23 mouse cellular contexts compared by ENCODE assay signal in the genomic region with DNA sequence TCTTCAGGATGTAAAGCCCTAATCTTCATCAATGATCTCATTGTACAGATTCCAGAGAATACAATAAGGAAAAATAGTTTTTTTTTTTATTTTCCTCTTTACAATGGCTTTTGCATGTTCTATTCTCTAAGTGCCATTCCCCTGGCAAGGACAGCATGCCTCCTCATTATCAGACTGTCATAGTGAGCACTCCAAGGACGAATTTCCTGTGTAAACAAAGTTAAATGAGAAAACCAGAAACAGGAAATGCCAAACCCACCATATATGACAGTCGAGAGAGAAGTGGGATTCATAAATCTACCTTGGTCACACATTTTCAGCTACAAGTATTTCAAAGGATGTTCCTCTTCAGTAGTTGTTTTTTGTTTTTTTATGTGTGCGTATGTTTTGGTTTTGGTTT. TPM values are rescaled to one million over a fixed set of nuclear protein-coding genes. Genes with fewer than 3 reads are reported as not detected.
DNase-seq lines count a peak whose midpoint lies in the region; ATAC-seq lines count a peak whose summit lies in the region.
"Had no signal": no experiment of that assay in that cellular context is flagged by ENCODE, and none has a peak within 500 bp of the region (broad histone marks: within the 10 kb centered on the region; RNA-seq: fewer than 3 reads in every experiment).

No protein-coding gene starts in this region.

- no peaks in the 10 kb centered on the region for H3K4me1 ChIP-seq in heart, embryonic 12.5 days (replicated peaks)
- peaks cover 6% of the 10 kb centered on the region for H3K4me1 ChIP-seq in brown adipose tissue, adult 24 weeks (ENCODE audit: control insufficient read depth, insufficient read depth, insufficient read length, low read length)
- H3K4me1 ChIP-seq in hindbrain, embryonic 16.5 days (ENCODE audit: control insufficient read depth, insufficient read depth, low read depth, low read length): no peaks in the 10 kb centered on the region
- H3K4me1 ChIP-seq: forebrain, embryonic 10.5 days; forebrain, embryonic 13.5 days; heart, embryonic 15.5 days; hindbrain, embryonic 12.5 days; hindbrain, embryonic 15.5 days had no signal

- no peak for ATAC-seq in heart, embryonic 12.5 days (ENCODE audit: insufficient number of reproducible peaks, low FRiP score)
- ATAC-seq in CD4-positive, CD25-positive, alpha-beta regulatory T cell, adult 4 months: peak; percentile 22
- ATAC-seq in hindbrain, embryonic 16.5 days: no peak
- ATAC-seq: activated CD4-positive, CD25-positive, alpha-beta regulatory T cell, adult 4 months; forebrain, embryonic 13.5 days; forebrain, embryonic 16.5 days; intestine, embryonic 16.5 days had no signal

- DNase-seq in heart, adult 11 months: peak; percentile 89
- peak; percentile 57 for DNase-seq in heart, adult 8-10 months (ENCODE audit: low spot score)
- DNase-seq in heart, postnatal 4 days: no peak
- DNase-seq in urinary bladder, postnatal 36 days (ENCODE audit: low spot score in 2 of 2): no peak
- DNase-seq: adrenal gland, postnatal 36 days; cerebellum, adult 11 months; cerebellum, adult 2 months; cerebellum, adult 9-11 months; cerebellum, postnatal 25 days; kidney, adult 8-10 months had no signal

- no peaks in the 10 kb centered on the region for H3K27me3 ChIP-seq in heart, embryonic 12.5 days (replicated peaks)
- H3K27me3 ChIP-seq in hindbrain, embryonic 16.5 days (replicated peaks; ENCODE audit: control insufficient read depth, insufficient read depth, low read length): no peaks in the 10 kb centered on the region
- H3K27me3 ChIP-seq: forebrain, embryonic 13.5 days; heart, embryonic 15.5 days; hindbrain, embryonic 12.5 days; hindbrain, embryonic 15.5 days had no signal

- H3K9me3 ChIP-seq in heart, embryonic 12.5 days (replicated peaks): no peaks in the 10 kb centered on the region
- no peaks in the 10 kb centered on the region for H3K9me3 ChIP-seq in hindbrain, embryonic 16.5 days (ENCODE audit: control insufficient read depth, low read length)
- H3K9me3 ChIP-seq: forebrain, embryonic 10.5 days; forebrain, embryonic 13.5 days; heart, embryonic 15.5 days; hindbrain, embryonic 12.5 days; hindbrain, embryonic 15.5 days had no signal

- WGBS in heart, embryonic 12.5 days: 61% methylated on average over 3 of the region's 3 CpGs
- 68% methylated on average over 3 of the region's 3 CpGs for WGBS in hindbrain, embryonic 16.5 days

- H3K4me2 ChIP-seq in heart, embryonic 12.5 days: no peak overlapping the region
- H3K4me2 ChIP-seq in hindbrain, embryonic 16.5 days (ENCODE audit: low read length): no peak overlapping the region
- H3K4me2 ChIP-seq: forebrain, embryonic 13.5 days; heart, embryonic 11.5 days; heart, embryonic 15.5 days; hindbrain, embryonic 12.5 days; hindbrain, embryonic 15.5 days had no signal

- no peak overlapping the region for H3K27ac ChIP-seq in heart, embryonic 12.5 days (ENCODE audit: poor library complexity, severe bottlenecking)
- H3K27ac ChIP-seq in brown adipose tissue, adult 24 weeks (replicated peaks; ENCODE audit: low read depth, low read length): peak overlapping the region; percentile 85
- no peak overlapping the region for H3K27ac ChIP-seq in hindbrain, embryonic 16.5 days (ENCODE audit: low read depth, low read length)
- H3K27ac ChIP-seq: forebrain, embryonic 10.5 days; forebrain, embryonic 13.5 days; heart, embryonic 15.5 days; hindbrain, embryonic 12.5 days; hindbrain, embryonic 15.5 days had no signal

- H3K36me3 ChIP-seq in heart, embryonic 12.5 days: no peaks in the 10 kb centered on the region
- no peaks in the 10 kb centered on the region for H3K36me3 ChIP-seq in hindbrain, embryonic 16.5 days (ENCODE audit: control insufficient read depth, insufficient read depth, low read length)
- H3K36me3 ChIP-seq: forebrain, embryonic 10.5 days; heart, embryonic 15.5 days had no signal

- H3K4me3 ChIP-seq in heart, embryonic 12.5 days: no peak overlapping the region
- H3K4me3 ChIP-seq in brown adipose tissue, adult 24 weeks (ENCODE audit: insufficient read depth, low read depth, low read length): no peak overlapping the region
- H3K4me3 ChIP-seq in hindbrain, embryonic 16.5 days (ENCODE audit: low read length): no peak overlapping the region
- H3K4me3 ChIP-seq: forebrain, embryonic 10.5 days; forebrain, embryonic 13.5 days; heart, embryonic 15.5 days; hindbrain, embryonic 12.5 days; hindbrain, embryonic 15.5 days had no signal

- no peak overlapping the region for H3K9ac ChIP-seq in heart, embryonic 12.5 days
- H3K9ac ChIP-seq in hindbrain, embryonic 16.5 days (ENCODE audit: low read depth, low read length): no peak overlapping the region
- H3K9ac ChIP-seq: forebrain, embryonic 13.5 days; heart, embryonic 15.5 days; hindbrain, embryonic 12.5 days; hindbrain, embryonic 15.5 days had no signal

RNA-seq across cellular contexts. Expression of gene St8sia4, which starts 49.2 kb away (rescaled TPM):
- polyA plus RNA-seq in heart, embryonic 12.5 days (2016; fragmentation: Nextera tagmentation; extraction: Ambion mirVana): 0.68 and 1.0 TPM in 2 replicates
- 1 to 10 TPM; 5.4 to 7.6 (median 6.5) TPM for total RNA-seq in heart, adult 8-10 months (2022)
- 1 to 10 TPM; 4.9 to 6.5 TPM for total RNA-seq in heart, postnatal 4 days (2021)
- 10 to 100 TPM; 50.7 to 56.5 TPM for polyA plus RNA-seq in CD4-positive, CD25-positive, alpha-beta regulatory T cell, adult 4 months (2017; shearing (Covaris generic))
- polyA plus RNA-seq in brown adipose tissue, adult 24 weeks (2012; ENCODE audit: insufficient read depth, insufficient read length, missing spikeins): 3.4 and 5.0 TPM in 2 replicates
- 28.5 and 32.8 TPM in 2 replicates for polyA plus RNA-seq in hindbrain, embryonic 16.5 days (2015; fragmentation: Nextera tagmentation; extraction: Ambion mirVana)

Comparison
In these comparisons a context has a peak if more than half of its experiments do, and no peak if none do; other contexts are left out.
1. DNase-seq: peak in heart, adult 11 months (single experiment) and heart, adult 8-10 months (single experiment); none in heart, postnatal 4 days (single experiment) and urinary bladder, postnatal 36 days (0 of 2).